Mouse (Mus musculus) right cerebral cortex, postnatal 14 days (tissue): Measurements from ENCODE around the gene Ythdf1.

Experiments
- DNase-seq: peaks from one replicate; pipeline ENCODE4 v3.0.0; 2022

The Ythdf1 gene

GRCm38 (mm10) chr2:180920810-180921400, at the start of gene Ythdf1:
Gene Ythdf1, minus strand, starts transcription at chr2:180920949.
- DNase-seq = peak; percentile 98

DNA sequence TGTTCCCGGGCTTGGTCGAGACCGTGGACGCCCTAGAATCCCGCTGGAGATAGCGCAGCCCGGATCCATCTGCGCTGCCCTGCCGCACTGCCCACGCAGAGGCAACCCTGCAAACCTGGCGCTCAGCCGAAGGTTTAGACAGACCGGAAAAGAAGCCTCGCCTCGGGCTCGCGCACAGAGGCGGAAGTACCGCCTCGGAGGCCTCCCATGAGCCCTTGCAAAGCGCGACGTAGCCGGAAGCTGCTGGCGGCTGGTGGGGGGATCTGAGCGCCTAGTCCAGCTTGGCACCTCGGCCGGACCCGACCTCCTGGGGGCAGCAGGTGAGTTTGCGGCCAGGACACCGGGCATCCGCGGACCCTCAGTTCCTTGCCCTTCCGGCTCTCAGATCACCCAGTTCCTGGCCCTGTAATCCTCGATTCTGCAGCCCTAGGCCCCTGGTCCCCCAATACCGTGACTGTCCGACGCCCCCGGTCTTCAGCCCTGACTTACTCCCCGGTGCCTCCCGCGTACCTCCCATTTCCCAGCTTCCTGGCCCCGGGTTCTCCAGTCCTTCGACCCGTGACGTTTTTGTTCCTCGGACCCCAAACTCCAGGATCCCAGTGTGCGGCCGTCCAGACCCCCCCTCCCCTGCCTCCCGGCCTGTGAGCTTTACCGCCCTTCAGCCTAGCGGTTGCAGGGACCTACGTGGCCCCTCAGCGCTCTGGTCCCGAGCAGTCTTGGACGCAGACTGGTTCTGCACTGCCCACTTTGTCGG, 46.4 kb upstream of the Ythdf1 start, which contains the start of gene Arfgap1:
Gene Arfgap1 (plus strand): TSS at position 216 of the 754 bp plus-strand sequence.
- peak; percentile 94 for DNase-seq

DNA sequence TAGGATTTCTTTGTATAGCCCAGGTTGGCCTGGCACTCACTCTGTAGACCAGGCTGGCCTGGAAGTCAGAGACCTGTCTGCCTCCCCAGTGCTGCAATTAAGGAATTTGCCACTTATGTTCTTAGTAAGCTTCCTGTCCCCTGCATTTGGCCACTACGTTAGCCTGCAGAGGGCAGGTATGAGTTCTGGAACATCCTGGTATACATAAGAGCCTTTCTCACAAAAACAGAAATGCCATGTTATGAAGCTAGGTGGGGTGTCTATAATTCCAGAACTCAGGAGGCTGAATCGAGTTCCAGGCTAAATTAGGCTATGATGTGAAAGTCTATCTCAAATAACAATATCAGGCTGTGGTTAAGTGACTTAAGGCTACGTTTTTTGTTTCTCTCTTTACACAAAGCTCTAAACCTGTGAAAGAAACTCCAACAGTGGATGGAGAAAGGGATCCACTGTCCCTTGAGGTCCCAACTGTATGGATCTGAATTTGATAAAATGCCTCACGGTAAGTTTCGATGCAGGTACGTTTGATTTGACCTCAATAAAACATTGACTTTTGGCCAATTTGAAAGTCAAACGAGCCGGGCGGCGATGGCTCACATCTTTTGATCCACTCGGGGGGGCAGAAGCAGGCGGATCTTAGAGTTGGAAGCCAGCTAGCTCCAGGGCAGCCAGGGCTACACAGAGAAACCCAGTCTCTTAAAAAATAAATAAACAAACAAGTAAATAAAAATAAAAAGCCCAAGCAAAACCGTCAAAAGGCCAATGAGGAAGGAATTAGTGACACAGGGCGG, 45.5 kb upstream of the Ythdf1 start:
- no peak for DNase-seq

DNA sequence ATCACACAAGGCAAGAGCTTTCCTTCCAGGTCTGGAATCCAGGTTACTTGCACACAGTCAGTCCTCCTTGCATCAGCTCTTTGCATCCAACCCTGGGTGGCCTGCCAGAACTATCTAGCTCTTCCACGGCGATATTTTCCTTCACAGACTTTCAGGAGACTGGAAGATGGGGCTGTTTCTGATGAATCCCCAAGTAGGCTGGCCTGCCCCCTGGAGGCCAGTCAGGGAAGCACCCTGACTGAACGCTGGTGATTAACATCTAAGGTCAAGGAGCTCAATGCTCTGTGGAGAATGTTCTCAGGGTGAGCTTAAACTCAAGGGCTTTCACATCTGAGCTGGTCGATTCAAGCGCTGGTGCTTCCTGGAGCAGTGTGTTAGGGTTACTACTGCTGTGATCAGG, 43.2 kb upstream of the Ythdf1 start:
- peak; percentile 72 for DNase-seq

DNA sequence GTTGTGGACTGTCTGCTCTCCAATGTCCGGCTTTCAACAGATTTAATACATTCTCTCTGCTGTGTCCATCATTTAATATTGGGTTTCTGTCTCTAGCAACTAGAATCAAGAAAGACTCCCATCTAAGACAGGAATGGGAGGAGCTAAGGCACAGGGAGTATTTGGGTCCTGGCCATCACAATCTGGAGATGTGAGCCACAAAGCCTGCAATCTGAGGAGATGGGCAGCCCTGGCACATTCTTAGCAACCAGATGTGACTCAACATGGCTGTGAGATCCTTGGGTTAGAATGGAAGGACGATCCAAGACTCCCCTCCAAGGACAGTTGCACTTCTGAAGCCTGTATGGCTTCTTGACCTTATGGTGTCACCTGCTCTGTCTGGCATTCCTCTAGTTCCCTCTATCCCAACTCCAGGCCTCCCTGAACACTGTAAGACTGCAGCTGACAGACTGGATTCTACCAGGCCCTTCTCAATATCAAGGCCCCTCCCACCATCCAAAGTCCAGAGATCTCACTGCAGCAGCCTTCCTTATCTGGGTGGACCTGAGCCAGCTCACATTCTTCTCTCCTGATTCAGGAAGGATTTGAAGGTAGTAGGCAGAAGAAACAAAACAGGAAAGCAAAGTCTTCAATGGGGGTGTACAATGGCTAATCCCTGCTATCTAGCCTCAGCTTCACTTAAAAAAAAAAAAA, 42.0 kb upstream of the Ythdf1 start:
- DNase-seq = no peak

DNA sequence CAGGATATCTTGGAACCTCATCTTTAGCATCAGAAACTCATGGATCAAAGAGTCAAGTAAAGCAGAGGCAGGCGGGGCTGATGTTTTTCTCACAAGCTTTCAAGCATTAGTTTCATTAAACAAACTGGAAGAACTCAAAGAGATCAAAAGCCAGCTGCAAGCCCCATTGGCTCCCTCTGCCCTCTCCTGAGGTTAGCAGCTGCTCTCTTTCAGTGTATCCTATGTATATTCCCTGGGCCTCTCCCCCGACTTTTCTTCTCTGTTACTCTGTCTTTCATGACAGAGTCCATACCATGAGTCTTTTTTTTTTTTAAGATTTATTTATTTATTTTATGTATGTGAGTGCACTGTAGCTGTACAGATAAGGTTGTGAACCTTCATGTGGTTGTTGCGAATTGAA, 39.4 kb upstream of the Ythdf1 start:
- no peak for DNase-seq

- no peak for DNase-seq
Measured at GRCm38 (mm10) chr2:180959605-180960004, 38.9 kb upstream of the Ythdf1 start.

GRCm38 (mm10) chr2:180954061-180955047, 33.6 kb upstream of the Ythdf1 start, which contains the start of gene Nkain4:
Gene Nkain4, minus strand, starts transcription at chr2:180954699.
- peak; percentile 53 for DNase-seq

DNA sequence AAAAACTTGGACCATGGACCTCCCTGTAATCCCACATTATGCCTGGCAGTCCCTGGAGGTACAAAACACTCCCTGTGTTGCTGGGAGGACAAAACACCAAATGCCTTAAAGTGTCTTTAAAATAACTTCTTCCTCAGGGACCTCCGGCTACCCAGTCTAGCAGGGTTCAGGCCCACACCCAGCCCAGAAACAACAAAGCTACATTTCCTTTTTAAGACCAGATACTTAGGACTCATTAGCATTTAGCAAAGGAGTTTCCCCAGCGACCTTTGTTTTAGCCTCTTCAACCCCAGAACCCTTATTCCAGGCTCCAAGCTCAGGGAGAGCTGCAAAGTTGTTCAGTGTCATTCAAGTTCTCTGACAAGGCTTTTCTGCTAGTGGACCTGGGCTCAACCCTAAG, 32.9 kb upstream of the Ythdf1 start:
- DNase-seq = no peak

DNA sequence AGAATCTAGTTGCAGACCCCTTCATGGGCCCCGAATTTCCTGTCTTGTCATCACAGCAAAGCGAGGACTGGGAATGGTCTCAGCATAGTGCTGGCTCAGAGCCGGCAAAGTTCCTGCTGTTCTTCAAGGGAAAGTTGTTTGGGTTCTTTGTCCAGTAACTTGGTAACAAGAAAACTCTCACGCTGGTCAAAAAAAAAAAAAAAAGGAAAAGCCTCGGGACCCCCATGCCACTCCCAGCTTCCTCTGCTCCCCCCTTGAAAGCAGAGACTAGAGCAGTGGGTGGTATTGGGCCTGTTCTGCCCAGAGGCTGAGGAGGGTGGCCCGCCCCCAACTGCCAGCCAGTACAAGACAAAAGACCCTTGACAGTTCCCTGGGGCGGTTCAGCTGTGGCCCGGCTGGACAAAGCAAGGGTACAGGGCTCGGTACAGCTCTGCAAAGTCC, 32.0 kb upstream of the Ythdf1 start:
- peak; percentile 16 for DNase-seq

DNA sequence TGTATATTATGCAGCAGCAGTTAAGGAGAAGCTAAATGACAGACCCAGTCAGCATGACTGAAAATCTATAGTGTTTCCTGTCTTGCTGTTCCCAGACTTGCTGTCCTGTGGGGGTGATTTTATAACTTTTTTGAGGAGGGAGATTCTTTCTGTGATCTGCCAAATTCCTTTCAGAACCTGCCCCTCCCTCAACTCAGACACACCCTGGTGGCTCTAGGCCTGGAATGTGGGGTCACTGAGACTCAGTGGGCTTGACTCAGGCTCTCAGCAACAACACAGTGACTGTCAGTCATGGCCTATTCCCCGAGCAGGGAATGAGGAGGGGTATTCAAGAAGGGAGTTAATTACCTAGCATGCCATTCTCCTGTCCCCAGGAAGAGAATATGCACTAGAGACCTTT, 29.2 kb upstream of the Ythdf1 start:
- DNase-seq = no peak

DNA sequence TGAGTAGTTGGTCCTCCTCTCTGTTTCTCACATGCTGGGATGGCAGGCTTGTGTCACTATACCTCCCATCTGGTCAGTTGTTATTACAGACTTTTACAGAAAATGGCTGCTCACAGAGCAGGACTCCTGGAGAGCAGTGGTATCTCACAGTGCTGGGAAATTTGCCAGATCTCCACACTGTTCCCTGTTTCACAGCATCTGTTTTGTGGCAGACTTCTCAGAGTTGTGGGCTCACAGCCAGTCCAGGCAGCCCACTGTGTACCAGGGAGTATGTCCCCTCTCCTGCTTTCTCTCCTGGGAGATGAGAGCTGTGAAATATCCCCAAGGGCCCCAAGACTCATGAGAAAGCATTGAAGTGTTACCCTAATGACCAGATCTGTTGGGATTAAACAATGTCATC, 21.1 kb upstream of the Ythdf1 start:
- DNase-seq = no peak

GRCm38 (mm10) chr2:180940187-180940586, 19.4 kb upstream of the Ythdf1 start:
- DNase-seq = no peak

- no peak for DNase-seq
Measured at GRCm38 (mm10) chr2:180932418-180932817, 11.7 kb upstream of the Ythdf1 start.

DNA sequence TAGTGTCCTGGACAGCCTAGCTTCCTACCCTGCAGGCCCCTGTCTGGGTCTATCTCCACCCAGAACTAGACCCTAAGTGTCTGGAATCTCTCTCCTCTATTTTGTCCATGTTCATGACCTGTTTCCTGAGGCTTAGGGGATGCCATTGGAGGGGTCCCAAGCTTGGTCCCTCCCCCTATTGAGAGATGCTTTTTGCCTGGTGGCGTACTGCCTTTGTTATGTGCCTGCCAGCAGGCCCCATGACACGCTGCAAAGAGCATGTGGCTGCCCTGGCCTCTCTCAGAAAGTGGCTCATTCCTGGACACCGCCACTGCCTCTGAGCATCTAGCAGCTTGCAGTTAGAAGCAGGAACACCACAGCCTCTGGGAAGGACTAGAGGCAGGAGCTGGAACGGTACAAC, 8.0 kb upstream of the Ythdf1 start, which contains the start of gene Birc7:
Gene Birc7 (plus strand): TSS at position 301 of the 400 bp plus-strand sequence.
- DNase-seq = no peak

DNA sequence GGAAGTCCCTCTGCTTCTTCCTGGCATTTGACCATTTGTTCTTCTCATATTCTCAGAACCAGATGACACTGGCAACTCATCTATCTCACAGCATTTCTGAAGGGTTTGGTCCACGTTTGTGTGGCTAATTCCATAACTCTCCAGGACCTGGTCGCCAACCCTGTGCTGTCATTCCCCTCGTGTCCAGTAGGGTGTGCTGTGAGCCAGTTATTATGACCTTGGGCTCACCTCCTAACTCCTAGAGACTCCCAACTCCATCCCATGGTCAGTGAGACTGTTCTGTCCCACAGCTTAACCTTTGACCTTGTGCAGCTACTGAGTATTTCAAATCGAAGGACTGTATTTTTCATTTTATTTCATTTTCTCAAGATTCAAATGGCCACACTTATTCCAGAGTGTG, 4.4 kb upstream of the Ythdf1 start:
- DNase-seq = peak; percentile 58

GRCm38 (mm10) chr2:180922739-180923138, 2.0 kb upstream of the Ythdf1 start:
- DNase-seq = no peak

GRCm38 (mm10) chr2:180919913-180920809, 588 bp downstream of the Ythdf1 start:
- peak; percentile 31 for DNase-seq

GRCm38 (mm10) chr2:180915886-180916433, 4.8 kb downstream of the Ythdf1 start:
- DNase-seq = no peak

- DNase-seq = no peak
Measured at GRCm38 (mm10) chr2:180910928-180911327, 9.8 kb downstream of the Ythdf1 start.
